Mouse (Mus musculus) ES-E14 (cell line): ENCODE data around the gene Efna1.

Experiments
- CHD2 ChIP-seq: IDR thresholded peaks from 2 replicates; pipeline ENCODE4 v1.6.1; 2014; ENCODE audit warnings: mild to moderate bottlenecking, low read depth, low read length, inconsistent platforms
- HCFC1 ChIP-seq: IDR thresholded peaks from 2 replicates; pipeline ENCODE4 v1.6.1; 2012; ENCODE audit warnings: low read length, inconsistent platforms, borderline replicate concordance; ENCODE audit not compliant: insufficient read depth
- MAFK ChIP-seq: IDR thresholded peaks from 2 replicates; pipeline ENCODE4 v1.6.1; 2014; ENCODE audit warnings: mild to moderate bottlenecking, low read depth, low read length, inconsistent platforms; ENCODE audit not compliant: insufficient read depth
- ZC3H11A ChIP-seq: IDR thresholded peaks from 2 replicates; pipeline ENCODE4 v1.6.1; 2012; ENCODE audit warnings: low read depth, mild to moderate bottlenecking, inconsistent platforms, low read length, borderline replicate concordance
- ZNF384 ChIP-seq: IDR thresholded peaks from 2 replicates; pipeline ENCODE4 v1.6.1; 2012; ENCODE audit warnings: low read depth, low read length, inconsistent platforms

DNA sequence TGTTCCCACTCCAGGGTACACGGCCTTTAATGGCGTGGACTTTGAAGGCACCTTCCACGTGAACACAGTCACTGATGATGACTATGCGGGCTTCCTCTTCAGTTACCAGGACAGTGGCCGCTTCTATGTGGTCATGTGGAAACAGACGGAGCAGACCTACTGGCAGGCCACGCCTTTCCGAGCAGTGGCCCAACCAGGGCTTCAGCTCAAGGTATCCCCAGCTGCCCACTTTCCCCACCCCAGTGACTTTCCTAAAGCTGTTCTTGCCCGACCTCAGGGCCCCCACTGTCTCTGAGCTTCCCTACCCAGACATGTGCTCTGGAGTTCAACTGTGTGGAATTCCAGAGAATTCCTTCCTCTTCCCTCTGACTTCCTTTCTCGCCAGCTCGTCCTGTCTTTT is 56.1 kb downstream of the Efna1 start:
- TF ChIP-seq CHD2 (no peak), ZNF384 (no peak), HCFC1 (no peak), MAFK (no peak), ZC3H11A (no peak)
